Mouse (Mus musculus) midbrain, embryonic 10.5 days (tissue): ENCODE measurements at regions not wholly inside any gene's neighbourhood (a gene's known extent, or its start where the extent isn't known, plus 50 kb on each side); places are given as distances from the start of the nearest gene placed in this dataset.
"Not testable (repeated sequence)": the region's sequence is repeated elsewhere in the genome, so short reads cannot be mapped to it uniquely, and the experiment has no call there.

Experiments used
- DNase-seq: peaks from one replicate; pipeline ENCODE4 v3.0.0-alpha.2; 2017; ENCODE audit warnings: low spot score
- H3K27ac ChIP-seq: fragments of 300-500 bp; sonication (generic); replicated peaks from 2 replicates; pipeline ENCODE4 v1.5.1; 2016; ENCODE audit warnings: mild to moderate bottlenecking
- H3K27me3 ChIP-seq: fragments of 300-500 bp; sonication (generic); 2 replicates; pipeline ENCODE4 v1.6.1; 2016; ENCODE audit warnings: low read depth, mild to moderate bottlenecking; ENCODE audit not compliant: poor library complexity, severe bottlenecking
- H3K36me3 ChIP-seq: fragments of 300-500 bp; sonication (generic); 2 replicates; pipeline ENCODE4 v1.6.1; 2016; ENCODE audit warnings: mild to moderate bottlenecking, moderate library complexity
- H3K4me1 ChIP-seq: fragments of 300-500 bp; sonication (generic); 2 replicates; pipeline ENCODE4 v1.6.1; 2016
- H3K4me3 ChIP-seq: fragments of 300-500 bp; sonication (generic); 2 replicates; pipeline ENCODE4 v1.5.1; 2016; ENCODE audit warnings: mild to moderate bottlenecking, moderate library complexity
- H3K9me3 ChIP-seq: fragments of 300-500 bp; sonication (generic); replicated peaks from 2 replicates; pipeline ENCODE4 v1.6.1; 2016; ENCODE audit warnings: mild to moderate bottlenecking
- WGBS: fragments of 180-500 bp; shearing (Covaris S2); methylation state at CpG from one replicate; pipeline ENCODE4 v1.1.7; 2016; 5-methylcytosine and 5-hydroxymethylcytosine counted together

GRCm38 (mm10) chr4:153805727-153806126 lies 151.3 kb upstream of the A430005L14Rik start:
- Histone ChIP-seq H3K27ac (peak overlapping the region; percentile 70), H3K4me3 (no peak overlapping the region), H3K9me3 (no peaks in the 10 kb centered on the region), H3K36me3 (no peaks in the 10 kb centered on the region), H3K4me1 (peaks cover 36% of the 10 kb centered on the region), H3K27me3 (peaks cover 42% of the 10 kb centered on the region)
- WGBS, result 45% methylated on average over 4 of the region's 4 CpGs
- no peak for DNase-seq

DNA sequence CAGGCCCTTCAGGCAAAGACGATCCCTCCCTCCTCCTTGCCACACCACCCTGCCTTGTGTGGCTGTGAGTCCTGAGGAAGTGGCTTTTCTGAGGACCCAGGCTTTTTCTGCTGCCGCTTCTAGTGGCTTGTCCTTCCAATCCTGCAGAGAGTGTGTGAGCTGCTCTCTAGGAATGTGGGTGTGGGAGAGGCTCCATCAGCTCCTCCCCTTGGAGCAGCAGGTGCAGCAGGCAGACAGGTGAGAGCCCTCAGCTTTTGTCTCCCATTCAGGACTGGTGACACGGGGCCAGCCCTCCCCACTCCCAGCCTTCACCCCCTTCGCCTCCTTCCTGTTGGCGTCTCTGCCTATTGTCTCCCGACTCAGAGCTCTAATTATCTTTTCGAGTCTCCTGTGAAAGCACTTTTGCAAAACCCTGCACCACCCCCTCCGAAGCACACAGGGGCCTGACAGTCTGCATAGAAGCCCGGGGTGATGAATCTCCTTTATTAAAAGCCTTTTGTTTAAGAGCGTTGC lies 150.8 kb upstream of the A430005L14Rik start:
- H3K9me3 ChIP-seq, result no peaks in the 10 kb centered on the region
- H3K27ac ChIP-seq, result peak overlapping the region; percentile 70
- peaks cover 42% of the 10 kb centered on the region for H3K27me3 ChIP-seq
- H3K4me3 ChIP-seq, result peak overlapping the region; percentile 42
- peaks cover 36% of the 10 kb centered on the region for H3K4me1 ChIP-seq
- no peak for DNase-seq
- 2% methylated on average over 10 of the region's 10 CpGs for WGBS
- H3K36me3 ChIP-seq, result no peaks in the 10 kb centered on the region

GRCm38 (mm10) chr4:153806820-153807436 lies 150.1 kb upstream of the A430005L14Rik start:
- H3K4me3 ChIP-seq, result peak overlapping the region; percentile 42
- WGBS, result 32% methylated on average over 10 of the region's 10 CpGs

GRCm38 (mm10) chr4:153812866-153813265 lies 144.2 kb upstream of the A430005L14Rik start:
- H3K4me3 ChIP-seq, result no peak overlapping the region
- H3K36me3 ChIP-seq, result no peaks in the 10 kb centered on the region
- H3K9me3 ChIP-seq, result no peaks in the 10 kb centered on the region
- WGBS, result 92% methylated on average over 9 of the region's 9 CpGs
- no peak overlapping the region for H3K27ac ChIP-seq
- no peak for DNase-seq
- peaks cover 15% of the 10 kb centered on the region for H3K4me1 ChIP-seq
- H3K27me3 ChIP-seq, result peaks cover 5% of the 10 kb centered on the region; the same call in 1 of the 2 replicates

More at GRCm38 (mm10) chr4:153806820-153807436, 150.1 kb upstream of the A430005L14Rik start:
- peak overlapping the region; percentile 70 for H3K27ac ChIP-seq
- H3K9me3 ChIP-seq, result no peaks in the 10 kb centered on the region
- no peaks in the 10 kb centered on the region for H3K36me3 ChIP-seq
- peaks cover 36% of the 10 kb centered on the region for H3K4me1 ChIP-seq
- no peak for DNase-seq
- H3K27me3 ChIP-seq, result peaks cover 42% of the 10 kb centered on the region

DNA sequence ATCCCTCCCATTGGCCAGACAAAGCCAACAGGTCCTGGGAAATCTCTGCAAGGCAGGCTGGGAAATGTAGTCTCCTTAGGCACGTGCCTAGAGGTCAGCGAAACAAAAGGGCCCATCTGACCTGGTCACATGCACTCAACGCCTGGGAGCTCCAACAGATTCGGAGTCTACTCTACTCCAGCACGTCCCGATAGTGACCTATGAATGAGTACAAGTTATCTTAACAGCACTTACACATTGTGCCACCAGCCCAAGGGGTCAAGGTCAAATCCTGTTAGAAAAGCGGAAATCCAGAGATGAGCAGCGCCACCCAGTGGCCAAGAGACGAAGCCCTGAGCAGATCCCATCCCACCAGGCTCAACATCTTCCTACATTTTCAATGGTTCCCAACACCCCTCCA lies 129.1 kb upstream of the A430005L14Rik start:
- peak; percentile 57 for DNase-seq
- Histone ChIP-seq H3K36me3 (no peaks in the 10 kb centered on the region), H3K4me3 (no peak overlapping the region), H3K27ac (peak overlapping the region; percentile 64), H3K9me3 (peaks cover 4% of the 10 kb centered on the region; the same call in 1 of the 2 replicates), H3K27me3 (no peaks in the 10 kb centered on the region), H3K4me1 (0 out of 2 replicates have a peak, but pooled peaks cover 3% of the 10 kb centered on the region)
- WGBS, result 42% methylated on average over 9 of the region's 9 CpGs

GRCm38 (mm10) chr4:153829766-153830165 lies 127.3 kb upstream of the A430005L14Rik start:
- Histone ChIP-seq H3K4me3 (no peak overlapping the region), H3K27me3 (no peaks in the 10 kb centered on the region), H3K9me3 (peaks cover 4% of the 10 kb centered on the region; the same call in 1 of the 2 replicates), H3K4me1 (0 out of 2 replicates have a peak, but pooled peaks cover 3% of the 10 kb centered on the region), H3K27ac (no peak overlapping the region), H3K36me3 (no peaks in the 10 kb centered on the region)
- no peak for DNase-seq
- 92% methylated on average over 9 of the region's 9 CpGs for WGBS

DNA sequence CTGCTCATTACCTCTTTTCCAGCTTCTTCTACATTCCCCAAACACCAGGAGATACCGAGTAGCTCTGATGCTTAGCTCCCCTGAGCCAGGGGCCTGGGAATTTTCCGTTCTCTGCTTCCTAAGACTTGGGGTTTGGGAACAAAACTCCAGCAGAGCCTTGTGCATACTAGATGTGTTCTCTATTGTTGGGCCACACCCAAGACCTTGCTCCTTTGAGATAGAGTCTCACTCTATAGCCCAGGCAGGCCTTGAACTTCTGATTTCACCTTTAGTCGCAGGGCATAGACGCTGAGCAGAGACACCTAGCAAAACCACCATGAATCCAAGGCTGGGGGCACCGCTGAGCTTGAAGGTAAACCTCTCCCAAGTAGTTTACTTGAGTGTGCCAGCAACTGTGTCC lies 126.5 kb upstream of the A430005L14Rik start:
- H3K4me1 ChIP-seq, result 0 out of 2 replicates have a peak, but pooled peaks cover 3% of the 10 kb centered on the region
- H3K36me3 ChIP-seq, result no peaks in the 10 kb centered on the region
- no peak for DNase-seq
- no peak overlapping the region for H3K27ac ChIP-seq
- WGBS, result 91% methylated on average over 5 of the region's 5 CpGs
- no peaks in the 10 kb centered on the region for H3K27me3 ChIP-seq
- peaks cover 4% of the 10 kb centered on the region; the same call in 1 of the 2 replicates for H3K9me3 ChIP-seq
- no peak overlapping the region for H3K4me3 ChIP-seq

DNA sequence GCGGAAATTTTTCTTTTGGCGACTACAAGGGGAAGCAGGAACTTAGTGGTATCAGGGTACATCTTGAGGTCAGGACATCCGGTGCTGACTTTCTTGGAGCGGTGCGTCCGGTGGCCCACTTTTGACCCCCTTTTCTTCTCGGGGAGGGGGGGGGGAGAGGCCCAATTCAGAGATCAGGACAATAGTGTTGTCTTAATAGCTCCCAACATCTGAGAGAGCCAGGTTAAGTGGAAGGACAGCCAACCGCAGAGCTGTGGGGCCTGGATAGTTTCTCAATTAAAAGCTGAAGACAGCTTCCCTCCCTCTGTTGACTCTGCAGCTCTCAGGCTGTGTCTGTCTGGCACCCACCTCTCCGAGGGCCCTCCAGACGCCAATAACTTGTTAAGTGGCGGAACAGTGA lies 125.8 kb upstream of the A430005L14Rik start:
- H3K9me3 ChIP-seq, H3K4me3 ChIP-seq, H3K27ac ChIP-seq, DNase-seq, H3K4me1 ChIP-seq, H3K36me3 ChIP-seq, H3K27me3 ChIP-seq: not testable (repeated sequence)
- WGBS, result 87% methylated on average over 11 of the region's 11 CpGs

- 96% methylated on average over 2 of the region's 2 CpGs for WGBS
- no peaks in the 10 kb centered on the region for H3K36me3 ChIP-seq
- H3K27ac ChIP-seq, result no peak overlapping the region
- no peak overlapping the region for H3K4me3 ChIP-seq
- H3K4me1 ChIP-seq, result 0 out of 2 replicates have a peak, but pooled peaks cover 3% of the 10 kb centered on the region
- no peak for DNase-seq
- H3K9me3 ChIP-seq, result peaks cover 4% of the 10 kb centered on the region; the same call in 1 of the 2 replicates
- H3K27me3 ChIP-seq, result no peaks in the 10 kb centered on the region
Measured at GRCm38 (mm10) chr4:153832151-153832550, 124.9 kb upstream of the A430005L14Rik start.

GRCm38 (mm10) chr4:153844766-153845165 lies 112.3 kb upstream of the A430005L14Rik start:
- H3K27ac ChIP-seq, result no peak overlapping the region
- 89% methylated on average over 6 of the region's 6 CpGs for WGBS
- no peaks in the 10 kb centered on the region for H3K36me3 ChIP-seq
- no peak overlapping the region for H3K4me3 ChIP-seq
- DNase-seq, result no peak
- no peaks in the 10 kb centered on the region for H3K9me3 ChIP-seq
- H3K4me1 ChIP-seq, result 0 out of 2 replicates have a peak, but pooled peaks cover 5% of the 10 kb centered on the region
- H3K27me3 ChIP-seq, result no peaks in the 10 kb centered on the region

DNA sequence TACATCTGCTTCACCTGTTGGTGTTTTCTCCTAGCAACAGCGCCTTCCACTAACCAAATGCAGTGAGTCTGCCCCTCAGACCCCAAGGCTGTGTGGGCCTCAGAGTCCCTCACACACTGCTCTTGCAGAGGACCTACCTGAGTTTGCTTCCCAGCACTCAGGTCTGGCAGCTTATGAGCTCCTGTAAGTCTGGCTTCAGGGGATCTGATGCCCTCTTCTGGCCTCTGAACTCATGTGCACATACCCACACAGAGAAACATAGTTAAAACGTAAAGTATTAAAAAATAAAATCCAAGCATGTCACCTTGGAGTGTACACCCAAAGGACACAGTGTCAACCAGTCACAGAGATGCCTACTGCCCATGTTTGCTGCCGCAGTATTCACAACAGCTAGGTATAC lies 108.8 kb upstream of the A430005L14Rik start:
- Histone ChIP-seq H3K27ac (no peak overlapping the region), H3K27me3 (no peaks in the 10 kb centered on the region), H3K36me3 (no peaks in the 10 kb centered on the region), H3K9me3 (no peaks in the 10 kb centered on the region), H3K4me1 (0 out of 2 replicates have a peak, but pooled peaks cover 5% of the 10 kb centered on the region), H3K4me3 (no peak overlapping the region)
- no peak for DNase-seq
- 73% methylated on average over 3 of the region's 3 CpGs for WGBS

DNA sequence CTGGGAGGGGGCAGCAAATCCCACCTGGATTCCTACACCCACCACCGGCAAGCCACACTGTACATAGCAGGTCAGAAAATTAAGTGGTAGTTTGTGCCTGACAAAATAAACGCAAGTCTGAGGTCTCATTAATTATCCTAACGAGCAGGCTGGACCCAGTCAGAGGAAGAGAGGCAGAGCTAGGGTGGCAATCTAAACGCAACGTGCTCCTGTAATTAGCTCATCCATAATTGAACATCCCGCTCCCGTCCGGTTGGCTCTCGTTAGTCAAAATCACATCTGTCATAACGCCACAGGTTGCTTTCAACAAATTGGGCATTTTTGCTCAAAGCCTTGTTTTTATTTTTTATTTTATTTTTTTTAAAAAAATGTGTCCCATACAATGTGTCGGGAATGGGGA lies 106.9 kb upstream of the A430005L14Rik start:
- Histone ChIP-seq H3K4me1 (peaks cover 14% of the 10 kb centered on the region), H3K4me3 (no peak overlapping the region), H3K36me3 (no peaks in the 10 kb centered on the region), H3K27me3 (no peaks in the 10 kb centered on the region), H3K9me3 (no peaks in the 10 kb centered on the region), H3K27ac (no peak overlapping the region)
- no peak for DNase-seq
- WGBS, result 81% methylated on average over 11 of the region's 11 CpGs

- Histone ChIP-seq H3K27me3 (no peaks in the 10 kb centered on the region), H3K9me3 (no peaks in the 10 kb centered on the region), H3K4me1 (peaks cover 14% of the 10 kb centered on the region), H3K36me3 (no peaks in the 10 kb centered on the region), H3K27ac (no peak overlapping the region), H3K4me3 (no peak overlapping the region)
- no peak for DNase-seq
- 68% methylated on average over 9 of the region's 9 CpGs for WGBS
Measured at GRCm38 (mm10) chr4:153854084-153854747, 102.8 kb upstream of the A430005L14Rik start.
